In genomic region chr7:120201771-120202170, GRCm38 (mm10) we compare ENCODE assay signal across 8 mouse cellular contexts. TPM values are rescaled to one million over a fixed set of nuclear protein-coding genes. Genes with fewer than 3 reads are reported as not detected.
DNase-seq lines count a peak whose midpoint lies in the region; ATAC-seq lines count a peak whose summit lies in the region.

TSS of gene Crym (minus strand) at chr7:120202111.

- peaks cover 41% of the 10 kb centered on the region for H3K27me3 ChIP-seq in hindbrain, embryonic 10.5 days (ENCODE audit: insufficient read depth, poor library complexity, severe bottlenecking)
- H3K27me3 ChIP-seq in neural tube, embryonic 12.5 days (replicated peaks), result peaks cover 24% of the 10 kb centered on the region

- H3K4me3 ChIP-seq in hindbrain, embryonic 10.5 days, result peak within 1 kb of the TSS; percentile 48
- H3K4me3 ChIP-seq in neural tube, embryonic 12.5 days, result peak within 1 kb of the TSS; percentile 15; the same call in 1 of the 2 replicates

- 0 out of 2 replicates have a peak, but pooled peaks have one; percentile 29 for ATAC-seq in frontal cortex, adult (ENCODE audit: low TSS enrichment)
- ATAC-seq in neural tube, embryonic 12.5 days (ENCODE audit: low FRiP score, low read depth), result no peak

- intact Hi-C loops in left cerebral cortex, postnatal 36 days (cut with DNase I), result loop anchor here (5.0 to 10.0 kb wide), 4 partner anchors 107 to 527 kb away; partner anchors contain the start of genes Abca15 and Dnah3

- H3K4me2 ChIP-seq in neural tube, embryonic 12.5 days (replicated peaks), result peak within 1 kb of the TSS; percentile 58

- no peaks in the 10 kb centered on the region for H3K9me3 ChIP-seq in hindbrain, embryonic 10.5 days
- no peaks in the 10 kb centered on the region for H3K9me3 ChIP-seq in neural tube, embryonic 12.5 days

- no peak for DNase-seq in frontal cortex, postnatal 25 days (ENCODE audit: low spot score in 2 of 2)
- peak; percentile 15 for DNase-seq in ES-CJ7 (ENCODE audit: low read depth, low spot score)
- DNase-seq in hindbrain, embryonic 10.5 days (ENCODE audit: low spot score), result no peak
- peak in 1 of 2 experiments; percentile 26 for DNase-seq in left cerebral cortex, postnatal 36 days (ENCODE audit: low spot score in 2 of 2)
- no peak for DNase-seq in natural killer cell, adult 2 months (ENCODE audit: low spot score in 2 of 2)
- no peak for DNase-seq in ovary, postnatal 36 days (ENCODE audit: low spot score)

- 5% methylated on average over 26 of the region's 26 CpGs for WGBS in hindbrain, embryonic 10.5 days
- WGBS in neural tube, embryonic 12.5 days, result 2% methylated on average over 26 of the region's 26 CpGs

- H3K27ac ChIP-seq in hindbrain, embryonic 10.5 days, result 0 out of 2 replicates have a peak within 1 kb of the TSS, but pooled peaks have one; percentile 66
- H3K27ac ChIP-seq in neural tube, embryonic 12.5 days, result no peak within 1 kb of the TSS

- peaks cover 15% of the 10 kb centered on the region for H3K4me1 ChIP-seq in hindbrain, embryonic 10.5 days (replicated peaks)
- H3K4me1 ChIP-seq in neural tube, embryonic 12.5 days, result peaks cover 10% of the 10 kb centered on the region

- H3K9ac ChIP-seq in neural tube, embryonic 12.5 days, result no peak within 1 kb of the TSS

- H3K36me3 ChIP-seq in hindbrain, embryonic 10.5 days, result no peaks in the 10 kb centered on the region
- H3K36me3 ChIP-seq in neural tube, embryonic 12.5 days, result no peaks in the 10 kb centered on the region

RNA-seq across cellular contexts. Expression of gene Crym, which starts in this region (rescaled TPM):
- polyA plus RNA-seq in hindbrain, embryonic 10.5 days (2016; fragmentation: Nextera tagmentation; extraction: Ambion mirVana), result 40.4 and 50.4 TPM in 2 replicates
- 10 to 100 TPM; 74.8 to 88.4 TPM for total RNA-seq in left cerebral cortex, postnatal 36 days (2021)
- polyA plus RNA-seq in neural tube, embryonic 12.5 days (2016; fragmentation: Nextera tagmentation; extraction: Ambion mirVana), result 6.1 and 8.8 TPM in 2 replicates
